Mouse (Mus musculus): ENCODE data around the gene Ptov1. TPM values are rescaled to one million over a fixed set of nuclear protein-coding genes. Genes with fewer than 3 reads are reported as not detected.

Ptov1 gene
- 146 TPM for polyA plus RNA-seq (2014; fragmentation: Illumina TruSeq; extraction: RNeasy Lipid Tissue Mini Kit (QIAGEN cat#74804); ENCODE audit: low read depth, low replicate concordance)

DNA sequence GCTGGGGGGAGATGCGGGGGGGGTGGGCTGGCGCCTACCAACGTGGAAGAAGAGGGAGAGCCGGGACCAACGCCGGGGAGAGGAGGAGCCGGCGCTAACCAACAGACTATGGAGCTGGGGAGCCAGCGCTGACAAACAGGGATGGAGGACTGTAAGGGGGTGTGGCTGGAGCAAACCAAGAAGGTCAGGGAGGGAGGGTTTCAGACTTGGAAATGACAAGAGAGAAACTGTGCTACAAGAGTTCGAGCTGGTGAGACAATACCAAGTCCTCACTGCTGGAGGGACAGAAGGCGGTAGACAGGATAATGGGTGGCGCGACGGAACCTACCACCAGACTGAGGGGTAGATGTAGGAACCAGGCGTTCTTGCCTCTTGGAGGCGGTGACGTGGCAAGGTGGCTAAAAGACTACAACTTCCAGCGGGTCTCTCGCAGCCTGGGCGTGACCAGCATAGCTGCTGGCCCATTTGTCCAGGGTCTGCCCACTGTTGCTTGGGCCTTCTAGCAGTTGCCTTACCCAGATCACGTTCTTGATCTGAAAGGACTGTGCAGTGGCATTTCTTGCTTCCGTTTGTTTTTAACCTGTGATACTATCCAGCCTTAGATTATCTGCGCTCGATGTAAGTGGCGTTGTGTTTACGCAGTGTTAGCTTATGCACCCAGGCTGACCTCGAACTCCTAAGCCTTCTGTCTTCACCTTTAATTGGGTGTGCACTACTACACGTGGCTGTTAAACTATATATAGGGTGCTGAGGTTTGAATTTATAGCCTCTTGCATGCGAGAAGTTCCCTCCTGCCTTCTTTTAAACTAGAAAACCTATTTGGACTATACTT, at the start of gene Ptov1:
Ptov1 (minus strand) TSS at position 92 of the 832 bp plus-strand sequence.

DNA sequence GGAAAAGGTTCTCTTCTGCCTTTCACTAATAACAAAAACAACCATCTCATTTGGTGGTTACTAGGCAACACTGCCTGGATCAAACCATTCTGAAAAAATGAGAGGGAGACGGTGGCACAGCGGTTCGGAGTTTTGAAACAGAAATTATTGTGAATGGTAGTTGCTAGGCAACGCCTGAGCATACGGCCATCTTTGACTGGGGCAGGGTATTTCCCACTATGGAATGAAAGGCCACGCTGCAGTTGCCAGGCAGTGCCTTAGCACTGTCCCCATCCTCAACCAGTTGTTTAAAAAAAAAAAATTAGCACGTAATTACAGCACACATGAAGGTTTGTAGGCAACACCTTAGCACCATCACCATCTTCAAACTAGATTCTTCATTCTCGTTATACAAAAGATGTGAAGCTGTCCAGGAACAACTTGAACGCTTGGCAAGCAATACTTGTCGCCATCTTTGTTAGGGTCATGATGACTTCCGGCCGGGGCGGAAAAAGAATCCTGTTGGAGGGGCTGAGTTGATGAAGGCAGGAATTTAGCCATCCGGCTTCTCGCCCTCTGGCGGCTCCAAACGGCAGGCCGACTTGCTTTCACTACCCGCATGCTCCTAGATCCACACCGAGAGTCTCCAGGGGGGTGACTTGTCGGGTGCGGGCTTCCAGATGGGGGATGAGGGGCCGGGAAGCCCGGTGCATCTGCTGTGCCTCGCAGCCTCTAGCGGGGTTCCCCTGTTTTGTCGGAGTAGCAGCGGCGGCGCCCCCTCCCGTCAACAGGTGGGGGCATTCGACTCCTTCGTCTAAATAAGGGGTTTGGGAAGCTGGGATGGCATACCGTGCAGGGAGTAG, 26.2 kb upstream of the Ptov1 start, which contains the start of gene Fuz:
Fuz (plus strand) TSS at position 487 of the 842 bp plus-strand sequence.

DNA sequence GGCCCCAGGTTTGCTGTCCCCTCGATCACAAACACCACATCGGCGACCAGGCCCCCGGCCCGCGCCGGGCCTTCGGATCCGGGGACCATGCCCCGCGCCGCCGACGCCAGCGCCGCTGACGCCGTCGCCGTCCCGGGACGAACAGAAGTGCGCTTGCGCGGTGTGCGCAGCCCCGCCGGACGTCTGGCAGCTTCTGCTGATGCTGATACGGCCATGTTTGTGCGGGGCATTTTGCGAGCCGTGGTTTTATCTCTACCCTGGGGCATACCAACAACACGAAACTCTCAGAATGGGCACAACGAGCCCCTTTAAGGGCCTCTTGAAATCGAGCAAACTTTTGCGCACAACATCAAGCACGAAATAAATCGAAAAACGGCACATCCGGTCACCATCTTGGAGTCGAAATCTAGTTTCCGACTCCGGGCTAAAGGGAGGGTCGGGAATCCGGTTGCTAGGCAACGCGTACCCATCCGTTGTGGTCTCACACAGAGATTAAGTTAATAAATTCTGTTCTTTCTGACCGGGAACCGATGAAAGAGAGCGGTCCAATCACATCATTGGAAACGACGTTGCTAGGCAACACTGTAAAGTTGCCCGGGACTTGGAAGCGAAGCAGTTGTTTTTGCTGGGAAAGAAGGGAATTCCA, 22.8 kb upstream of the Ptov1 start, which contains the start of gene Med25:
Med25 (minus strand) TSS at position 437 of the 646 bp plus-strand sequence.

DNA sequence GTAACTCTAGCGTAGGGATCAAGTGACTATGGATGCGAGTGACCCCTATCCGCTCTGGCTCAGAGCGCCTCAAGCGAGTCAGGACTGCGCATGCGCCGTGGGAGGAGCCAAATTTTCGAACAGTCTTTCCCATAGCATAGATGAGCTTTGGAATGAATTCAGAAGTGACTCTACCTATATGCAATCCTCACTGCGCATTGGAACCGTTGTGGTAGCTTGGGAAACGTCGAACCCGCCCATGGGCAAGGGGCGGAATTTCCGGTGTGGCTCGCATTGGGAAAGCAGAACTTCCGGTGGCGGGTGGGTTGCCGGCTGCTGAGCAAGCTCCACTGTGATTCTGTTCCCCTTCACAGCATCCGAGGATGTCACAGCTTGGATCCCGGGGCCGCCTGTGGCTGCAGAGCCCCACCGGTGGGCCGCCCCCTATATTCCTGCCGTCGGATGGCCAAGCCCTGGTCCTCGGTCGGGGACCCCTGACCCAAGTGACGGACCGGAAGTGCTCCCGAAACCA, 12.5 kb downstream of the Ptov1 start, which contains the start of gene Pnkp:
Pnkp (plus strand) TSS at position 98 of the 511 bp plus-strand sequence.

DNA sequence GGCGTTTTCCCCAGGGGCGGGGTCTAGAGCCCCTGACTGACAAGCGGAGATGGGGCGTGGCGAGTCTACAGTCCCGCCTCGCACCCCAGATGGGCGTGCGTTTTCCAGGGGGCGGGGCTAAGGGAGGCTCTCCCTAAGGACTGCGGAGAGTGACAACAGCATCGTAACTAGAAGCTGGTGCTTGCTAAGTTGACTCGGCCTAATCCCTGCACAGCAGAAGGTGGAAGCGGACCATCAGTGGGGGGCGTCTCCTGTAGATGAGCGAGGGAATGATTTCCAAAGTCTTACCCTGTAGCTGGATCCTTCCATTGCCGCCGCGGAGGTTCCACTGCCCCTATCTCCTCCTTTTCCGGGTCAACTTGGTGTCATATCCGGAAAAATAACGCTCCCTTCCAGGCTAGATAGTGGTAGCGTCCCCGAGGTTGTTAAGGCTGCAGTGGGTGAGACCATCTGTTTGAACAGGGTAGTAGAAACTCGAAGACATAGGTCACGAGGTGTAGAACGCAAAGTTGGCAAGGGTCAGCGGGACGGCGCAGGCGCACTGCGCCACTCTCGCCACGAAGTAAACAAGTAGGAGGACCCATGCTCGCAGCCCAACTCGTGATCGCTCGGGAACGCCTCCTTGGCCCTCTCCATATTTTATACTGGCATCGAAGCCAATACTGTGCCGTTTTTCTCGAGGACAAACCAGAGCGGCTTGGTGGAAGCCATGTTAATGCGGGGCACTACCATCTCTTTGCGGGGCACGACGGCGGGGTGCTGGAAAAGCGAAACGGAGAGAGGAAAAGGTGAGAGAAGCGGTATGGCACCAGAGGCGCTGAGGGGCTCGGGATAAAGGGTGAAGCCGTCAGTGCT, 20.8 kb downstream of the Ptov1 start, which contains the start of the genes Akt1s1 and Tbc1d17:
Akt1s1 (plus strand) TSS at position 431 of the 855 bp plus-strand sequence.
Tbc1d17 (minus strand) TSS at position 519 of the 855 bp plus-strand sequence.

DNA sequence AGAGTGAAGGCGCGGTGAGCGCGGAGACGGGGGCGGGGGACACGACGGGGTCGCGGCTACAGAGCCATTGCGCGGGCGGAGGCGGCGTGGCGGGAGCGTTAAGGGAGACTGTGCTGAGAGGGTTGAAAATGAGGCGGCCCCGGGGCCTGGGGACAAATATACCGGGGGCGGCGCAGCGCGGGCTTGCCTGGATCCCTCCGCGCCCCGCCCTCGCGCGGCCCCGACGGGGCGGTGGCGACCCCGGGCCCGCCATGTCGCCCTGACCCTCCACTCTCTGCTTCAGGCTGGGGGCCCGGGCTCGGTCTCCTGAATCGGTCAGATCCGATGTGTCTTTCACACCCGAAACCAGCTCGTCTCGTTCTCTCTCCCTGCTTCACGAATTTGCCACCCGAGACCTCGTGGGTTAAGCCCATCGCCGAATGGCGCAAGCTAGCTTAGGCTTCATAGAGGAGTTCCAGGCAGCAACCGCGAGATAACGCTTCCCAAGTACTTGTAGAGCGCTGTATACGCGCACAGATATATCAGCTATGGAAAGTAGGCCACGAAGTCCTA, 53.0 kb downstream of the Ptov1 start, which contains the start of gene Atf5:
Atf5 (minus strand) TSS at position 189 of the 552 bp plus-strand sequence.

DNA sequence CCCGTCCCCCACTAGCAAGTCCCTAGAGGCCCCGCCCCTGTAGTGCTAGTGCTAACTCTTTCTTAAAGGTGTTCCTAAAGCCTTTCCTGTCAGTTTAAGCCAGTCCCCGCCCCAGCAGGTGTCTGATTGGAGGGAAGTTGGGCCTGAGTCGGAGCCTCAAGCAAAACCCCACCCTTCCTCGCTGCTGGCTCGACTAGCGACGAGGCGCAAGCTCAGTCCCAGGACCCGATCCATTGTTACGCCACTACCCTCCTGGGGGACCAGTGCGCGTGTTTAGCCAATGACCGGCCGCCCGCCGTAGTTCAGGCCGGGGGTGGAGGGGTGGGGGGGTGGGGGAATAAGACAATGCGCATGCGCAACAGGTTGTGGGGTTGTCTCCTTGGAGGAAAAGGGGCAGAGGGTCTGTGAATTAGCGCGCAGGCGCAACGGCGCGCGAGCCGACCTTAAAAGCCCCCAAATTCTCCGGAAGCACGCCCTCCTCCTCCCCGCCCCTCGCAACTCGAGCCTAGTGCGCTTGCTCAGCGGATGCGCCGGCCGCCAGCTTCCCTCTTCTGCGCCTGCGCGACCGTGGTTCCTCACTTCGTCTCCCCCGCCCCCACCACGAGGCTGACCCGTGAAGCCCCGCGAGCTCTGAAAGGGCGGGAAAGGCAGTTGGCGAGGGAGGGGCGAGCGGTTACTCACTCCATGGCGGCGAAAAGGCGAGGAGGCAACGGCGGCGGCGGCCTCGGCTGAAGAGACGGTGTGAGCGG, 53.7 kb downstream of the Ptov1 start, which contains the start of the genes Nup62 and Il4i1:
Nup62 (plus strand) TSS at position 368 of the 749 bp plus-strand sequence.
Il4i1 (plus strand) TSS at position 667 of the 749 bp plus-strand sequence.

Other genes starting within 250 kb of the Ptov1 start
- 9.1 TPM for gene Myh14, start 198.9 kb downstream of the Ptov1 start, polyA plus RNA-seq (2014; fragmentation: Illumina TruSeq; extraction: RNeasy Lipid Tissue Mini Kit (QIAGEN cat#74804); ENCODE audit: low read depth, low replicate concordance)
- 5.2 TPM for gene Izumo2, start 161.0 kb downstream of the Ptov1 start, polyA plus RNA-seq (2014; fragmentation: Illumina TruSeq; extraction: RNeasy Lipid Tissue Mini Kit (QIAGEN cat#74804); ENCODE audit: low read depth, low replicate concordance)
- 29.0 TPM for gene Vrk3, start 121.4 kb downstream of the Ptov1 start, polyA plus RNA-seq (2014; fragmentation: Illumina TruSeq; extraction: RNeasy Lipid Tissue Mini Kit (QIAGEN cat#74804); ENCODE audit: low read depth, low replicate concordance)
- gene Zfp473, start 118.7 kb downstream of the Ptov1 start, polyA plus RNA-seq (2014; fragmentation: Illumina TruSeq; extraction: RNeasy Lipid Tissue Mini Kit (QIAGEN cat#74804); ENCODE audit: low read depth, low replicate concordance) = 0.26 TPM
- gene Nup62, start 53.7 kb downstream of the Ptov1 start, polyA plus RNA-seq (2014; fragmentation: Illumina TruSeq; extraction: RNeasy Lipid Tissue Mini Kit (QIAGEN cat#74804); ENCODE audit: low read depth, low replicate concordance) = 20.1 TPM
- gene Il4i1, start 53.4 kb downstream of the Ptov1 start, polyA plus RNA-seq (2014; fragmentation: Illumina TruSeq; extraction: RNeasy Lipid Tissue Mini Kit (QIAGEN cat#74804); ENCODE audit: low read depth, low replicate concordance) = 3.5 TPM
- gene Atf5, start 53.1 kb downstream of the Ptov1 start, polyA plus RNA-seq (2014; fragmentation: Illumina TruSeq; extraction: RNeasy Lipid Tissue Mini Kit (QIAGEN cat#74804); ENCODE audit: low read depth, low replicate concordance) = 71.7 TPM
- gene Akt1s1, start 20.8 kb downstream of the Ptov1 start, polyA plus RNA-seq (2014; fragmentation: Illumina TruSeq; extraction: RNeasy Lipid Tissue Mini Kit (QIAGEN cat#74804); ENCODE audit: low read depth, low replicate concordance) = 54.3 TPM
- gene Tbc1d17, start 20.7 kb downstream of the Ptov1 start, polyA plus RNA-seq (2014; fragmentation: Illumina TruSeq; extraction: RNeasy Lipid Tissue Mini Kit (QIAGEN cat#74804); ENCODE audit: low read depth, low replicate concordance) = 65.2 TPM
- gene Pnkp, start 12.6 kb downstream of the Ptov1 start, polyA plus RNA-seq (2014; fragmentation: Illumina TruSeq; extraction: RNeasy Lipid Tissue Mini Kit (QIAGEN cat#74804); ENCODE audit: low read depth, low replicate concordance) = 30.0 TPM
- 66.0 TPM for gene Med25, start 22.9 kb upstream of the Ptov1 start, polyA plus RNA-seq (2014; fragmentation: Illumina TruSeq; extraction: RNeasy Lipid Tissue Mini Kit (QIAGEN cat#74804); ENCODE audit: low read depth, low replicate concordance)
- gene Fuz, start 26.3 kb upstream of the Ptov1 start, polyA plus RNA-seq (2014; fragmentation: Illumina TruSeq; extraction: RNeasy Lipid Tissue Mini Kit (QIAGEN cat#74804); ENCODE audit: low read depth, low replicate concordance) = 22.8 TPM
- 62.5 TPM for gene Ap2a1, start 59.7 kb upstream of the Ptov1 start, polyA plus RNA-seq (2014; fragmentation: Illumina TruSeq; extraction: RNeasy Lipid Tissue Mini Kit (QIAGEN cat#74804); ENCODE audit: low read depth, low replicate concordance)
- gene Tsks, start 73.4 kb upstream of the Ptov1 start, polyA plus RNA-seq (2014; fragmentation: Illumina TruSeq; extraction: RNeasy Lipid Tissue Mini Kit (QIAGEN cat#74804); ENCODE audit: low read depth, low replicate concordance) = 12.6 TPM
- gene Cpt1c, start 105.1 kb upstream of the Ptov1 start, polyA plus RNA-seq (2014; fragmentation: Illumina TruSeq; extraction: RNeasy Lipid Tissue Mini Kit (QIAGEN cat#74804); ENCODE audit: low read depth, low replicate concordance) = 8.7 TPM
- gene Prmt1, start 116.8 kb upstream of the Ptov1 start, polyA plus RNA-seq (2014; fragmentation: Illumina TruSeq; extraction: RNeasy Lipid Tissue Mini Kit (QIAGEN cat#74804); ENCODE audit: low read depth, low replicate concordance) = 132 TPM
- 87.2 TPM for gene Irf3, start 127.9 kb upstream of the Ptov1 start, polyA plus RNA-seq (2014; fragmentation: Illumina TruSeq; extraction: RNeasy Lipid Tissue Mini Kit (QIAGEN cat#74804); ENCODE audit: low read depth, low replicate concordance)
- 18.5 TPM for gene Bcl2l12, start 128.9 kb upstream of the Ptov1 start, polyA plus RNA-seq (2014; fragmentation: Illumina TruSeq; extraction: RNeasy Lipid Tissue Mini Kit (QIAGEN cat#74804); ENCODE audit: low read depth, low replicate concordance)
- gene Scaf1, start 146.6 kb upstream of the Ptov1 start, polyA plus RNA-seq (2014; fragmentation: Illumina TruSeq; extraction: RNeasy Lipid Tissue Mini Kit (QIAGEN cat#74804); ENCODE audit: low read depth, low replicate concordance) = 57.7 TPM
- 131 TPM for gene Rras, start 148.2 kb upstream of the Ptov1 start, polyA plus RNA-seq (2014; fragmentation: Illumina TruSeq; extraction: RNeasy Lipid Tissue Mini Kit (QIAGEN cat#74804); ENCODE audit: low read depth, low replicate concordance)
- 15.7 TPM for gene Prr12, start 183.1 kb upstream of the Ptov1 start, polyA plus RNA-seq (2014; fragmentation: Illumina TruSeq; extraction: RNeasy Lipid Tissue Mini Kit (QIAGEN cat#74804); ENCODE audit: low read depth, low replicate concordance)
- 43.3 TPM for gene Nosip, start 192.6 kb upstream of the Ptov1 start, polyA plus RNA-seq (2014; fragmentation: Illumina TruSeq; extraction: RNeasy Lipid Tissue Mini Kit (QIAGEN cat#74804); ENCODE audit: low read depth, low replicate concordance)
- gene Prrg2, start 192.9 kb upstream of the Ptov1 start, polyA plus RNA-seq (2014; fragmentation: Illumina TruSeq; extraction: RNeasy Lipid Tissue Mini Kit (QIAGEN cat#74804); ENCODE audit: low read depth, low replicate concordance) = 40.3 TPM
- 67.3 TPM for gene Rcn3, start 222.4 kb upstream of the Ptov1 start, polyA plus RNA-seq (2014; fragmentation: Illumina TruSeq; extraction: RNeasy Lipid Tissue Mini Kit (QIAGEN cat#74804); ENCODE audit: low read depth, low replicate concordance)
- 149 TPM for gene Fcgrt, start 234.1 kb upstream of the Ptov1 start, polyA plus RNA-seq (2014; fragmentation: Illumina TruSeq; extraction: RNeasy Lipid Tissue Mini Kit (QIAGEN cat#74804); ENCODE audit: low read depth, low replicate concordance)